Mouse (Mus musculus): ENCODE data around the gene Prtg. TPM values are rescaled to one million over a fixed set of nuclear protein-coding genes. Genes with fewer than 3 reads are reported as not detected.
A peak's percentile ranks its signal among the peaks of the same experiment; 100 is the strongest.

The Prtg gene
- polyA plus RNA-seq, 1 experiment from 2014 or later, result 5.5 TPM

DNA sequence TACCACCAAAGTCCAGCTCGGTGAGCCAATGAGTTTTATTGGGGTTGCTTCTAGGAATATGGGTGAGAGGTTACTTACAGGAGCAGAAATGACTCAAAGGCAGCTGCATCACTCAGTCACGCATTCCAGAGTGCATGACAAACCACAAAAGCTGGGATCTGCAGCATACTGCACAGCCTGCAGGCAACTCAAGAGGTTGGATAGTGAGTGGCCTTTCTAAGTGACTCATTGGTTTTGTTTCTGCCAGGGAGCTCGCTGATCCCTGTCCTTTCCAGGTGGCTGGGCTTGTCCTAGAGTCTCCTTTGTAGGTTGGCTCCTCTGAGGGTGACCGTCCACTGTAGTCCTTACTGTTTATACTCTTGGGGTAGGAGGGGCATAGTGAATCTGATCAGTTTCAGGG is 39.5 kb downstream of the Prtg start:
- WGBS, result 93% methylated on average over 4 of the region's 4 CpGs
- no peak for DNase-seq (ENCODE audit: low spot score)
- H3K27me3 ChIP-seq (ENCODE audit: low read depth, poor library complexity, severe bottlenecking), result no peaks in the 10 kb centered on the region
- H3K9me3 ChIP-seq (replicated peaks), result no peaks in the 10 kb centered on the region
- H3K4me3 ChIP-seq, result no peak overlapping the region
- H3K36me3 ChIP-seq, result peaks cover 94% of the 10 kb centered on the region
- H3K27ac ChIP-seq, result no peak overlapping the region
- H3K4me1 ChIP-seq, result no peaks in the 10 kb centered on the region

DNA sequence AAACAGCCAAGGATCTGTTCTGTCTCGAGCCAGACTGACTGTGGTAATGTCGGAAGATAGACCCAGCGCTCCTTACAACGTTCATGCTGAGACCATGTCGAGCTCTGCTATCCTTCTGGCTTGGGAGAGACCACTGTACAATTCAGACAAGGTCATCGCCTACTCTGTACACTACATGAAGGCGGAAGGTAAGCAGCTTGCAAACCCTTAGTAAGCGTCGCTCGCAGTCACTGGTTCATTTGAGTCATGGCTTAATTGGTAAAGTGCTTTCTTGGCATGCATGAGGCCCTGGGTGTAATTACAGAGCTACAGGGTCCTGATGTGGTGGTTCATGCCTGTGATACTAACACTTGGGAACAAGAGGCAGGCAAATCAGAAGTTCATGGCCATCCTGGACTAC is 44.9 kb downstream of the Prtg start:
- H3K4me3 ChIP-seq, result no peak overlapping the region
- H3K27me3 ChIP-seq (ENCODE audit: low read depth, poor library complexity, severe bottlenecking), result no peaks in the 10 kb centered on the region
- H3K4me1 ChIP-seq, result no peaks in the 10 kb centered on the region
- peaks cover 98% of the 10 kb centered on the region for H3K36me3 ChIP-seq
- no peaks in the 10 kb centered on the region for H3K9me3 ChIP-seq (replicated peaks)
- DNase-seq (ENCODE audit: low spot score), result no peak
- WGBS, result 95% methylated on average over 10 of the region's 10 CpGs
- H3K27ac ChIP-seq, result no peak overlapping the region

GRCm38 (mm10) chr9:72851979-72852378 is 45.3 kb downstream of the Prtg start:
- H3K4me1 ChIP-seq, result no peaks in the 10 kb centered on the region
- peaks cover 98% of the 10 kb centered on the region for H3K36me3 ChIP-seq
- no peak overlapping the region for H3K4me3 ChIP-seq
- WGBS, result 92% methylated on average over 5 of the region's 5 CpGs
- H3K27me3 ChIP-seq (ENCODE audit: low read depth, poor library complexity, severe bottlenecking), result no peaks in the 10 kb centered on the region
- no peak for DNase-seq (ENCODE audit: low spot score)
- no peak overlapping the region for H3K27ac ChIP-seq
- no peaks in the 10 kb centered on the region for H3K9me3 ChIP-seq (replicated peaks)

DNA sequence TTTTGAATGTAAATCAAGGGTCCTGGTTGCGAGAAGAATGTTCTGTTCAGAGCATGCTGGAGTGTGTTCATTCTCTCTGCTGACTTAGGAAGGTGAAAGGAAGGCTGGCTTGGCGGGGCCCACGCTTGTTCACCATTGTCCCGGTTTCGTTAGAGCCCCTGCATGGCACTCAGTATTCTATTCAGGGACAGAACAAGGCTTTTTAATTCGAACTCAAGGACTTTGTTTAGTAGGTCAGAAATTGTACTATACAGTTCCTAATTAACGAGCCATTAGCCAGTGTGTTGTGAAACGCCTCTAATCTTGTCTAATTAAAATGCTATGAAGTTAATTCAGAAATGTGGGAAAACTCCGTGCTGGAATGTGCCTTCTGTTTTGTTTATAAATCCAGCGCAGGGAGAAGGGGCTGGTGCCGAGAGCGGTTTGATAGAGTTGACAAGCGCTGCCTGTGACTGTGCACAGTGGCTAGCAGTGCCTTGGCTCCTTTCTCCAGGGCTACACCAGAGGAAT is 47.1 kb downstream of the Prtg start:
- DNase-seq (ENCODE audit: low spot score), result no peak
- Histone ChIP-seq H3K36me3 (peaks cover 100% of the 10 kb centered on the region), H3K27ac (no peak overlapping the region), H3K9me3 (replicated peaks) (no peaks in the 10 kb centered on the region), H3K4me1 (no peaks in the 10 kb centered on the region), H3K27me3 (ENCODE audit: low read depth, poor library complexity, severe bottlenecking) (no peaks in the 10 kb centered on the region), H3K4me3 (no peak overlapping the region)
- WGBS, result 86% methylated on average over 13 of the region's 13 CpGs

DNA sequence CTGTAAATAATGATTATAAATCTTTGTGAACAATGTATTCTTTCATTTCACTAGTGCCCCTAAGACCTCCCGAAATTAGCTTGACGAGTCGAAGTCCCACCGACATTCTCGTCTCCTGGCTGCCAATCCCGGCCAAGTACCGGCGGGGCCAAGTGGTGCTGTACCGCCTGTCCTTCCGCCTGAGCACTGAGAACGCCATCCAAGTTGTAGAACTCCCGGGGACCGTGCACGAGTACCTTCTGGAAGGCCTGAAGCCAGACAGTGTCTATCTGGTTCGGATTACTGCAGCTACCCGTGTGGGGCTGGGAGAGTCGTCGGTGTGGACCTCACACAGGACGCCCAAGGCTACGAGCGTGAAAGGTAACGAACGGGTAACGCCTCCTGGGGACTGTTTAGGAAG is 50.0 kb downstream of the Prtg start:
- Histone ChIP-seq H3K9me3 (replicated peaks) (no peaks in the 10 kb centered on the region), H3K27me3 (ENCODE audit: low read depth, poor library complexity, severe bottlenecking) (no peaks in the 10 kb centered on the region), H3K4me3 (no peak overlapping the region), H3K36me3 (peaks cover 89% of the 10 kb centered on the region), H3K27ac (no peak overlapping the region), H3K4me1 (no peaks in the 10 kb centered on the region)
- 92% methylated on average over 24 of the region's 24 CpGs for WGBS
- DNase-seq (ENCODE audit: low spot score), result no peak

DNA sequence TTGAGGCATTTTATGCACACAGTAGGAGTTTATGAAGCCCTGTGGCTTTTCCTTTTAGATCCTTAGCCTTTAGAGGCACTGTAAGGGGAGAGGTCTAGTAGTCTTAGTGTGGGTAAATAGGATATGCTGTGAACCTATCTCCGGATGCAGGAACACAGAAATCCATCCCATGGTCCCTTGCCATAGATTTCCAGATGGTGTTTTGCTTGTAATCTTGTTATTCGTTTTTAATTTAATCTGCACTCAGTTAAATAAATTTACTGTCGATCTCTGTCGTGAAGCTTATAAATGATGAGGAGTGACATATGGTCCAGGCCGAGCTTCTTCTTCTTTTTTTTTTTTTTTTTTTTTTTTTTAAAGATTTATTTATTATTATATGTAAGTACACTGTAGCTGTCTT is 54.1 kb downstream of the Prtg start:
- Histone ChIP-seq H3K27ac (no peak overlapping the region), H3K4me1 (peaks cover 25% of the 10 kb centered on the region), H3K4me3 (no peak overlapping the region), H3K36me3 (peaks cover 77% of the 10 kb centered on the region), H3K9me3 (replicated peaks) (no peaks in the 10 kb centered on the region), H3K27me3 (ENCODE audit: low read depth, poor library complexity, severe bottlenecking) (no peaks in the 10 kb centered on the region)
- 94% methylated on average over 5 of the region's 5 CpGs for WGBS
- DNase-seq (ENCODE audit: low spot score), result no peak

- peaks cover 25% of the 10 kb centered on the region for H3K4me1 ChIP-seq
- H3K36me3 ChIP-seq, result peaks cover 75% of the 10 kb centered on the region
- H3K4me3 ChIP-seq, result no peak overlapping the region
- H3K27ac ChIP-seq, result no peak overlapping the region
- no peaks in the 10 kb centered on the region for H3K9me3 ChIP-seq (replicated peaks)
- no peak for DNase-seq (ENCODE audit: low spot score)
- WGBS, result 89% methylated on average over 10 of the region's 10 CpGs
- H3K27me3 ChIP-seq (ENCODE audit: low read depth, poor library complexity, severe bottlenecking), result no peaks in the 10 kb centered on the region
Observed at GRCm38 (mm10) chr9:72861235-72861634, 54.6 kb downstream of the Prtg start.

DNA sequence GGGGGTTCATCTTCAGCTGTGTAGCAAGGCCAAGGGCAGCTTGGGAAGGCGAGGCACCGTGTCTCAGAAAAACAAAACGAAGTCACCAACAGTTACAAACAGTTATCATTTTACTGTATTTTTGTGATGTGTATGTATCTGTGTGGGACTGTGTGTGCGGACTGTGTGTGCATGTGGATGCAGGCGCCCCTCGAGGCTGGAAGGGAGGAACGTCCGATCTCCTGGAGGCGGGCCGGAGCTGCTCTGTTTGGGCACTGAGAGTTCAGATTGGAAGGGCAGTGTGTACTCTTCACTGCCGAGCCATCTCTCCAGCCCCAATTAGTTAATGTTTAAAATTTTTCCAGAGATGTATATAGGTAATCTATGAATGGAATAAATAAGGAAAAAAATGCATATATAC is 55.5 kb downstream of the Prtg start:
- H3K36me3 ChIP-seq, result peaks cover 75% of the 10 kb centered on the region
- H3K4me1 ChIP-seq, result peaks cover 25% of the 10 kb centered on the region
- 89% methylated on average over 11 of the region's 11 CpGs for WGBS
- no peak overlapping the region for H3K27ac ChIP-seq
- no peak for DNase-seq (ENCODE audit: low spot score)
- H3K4me3 ChIP-seq, result no peak overlapping the region
- no peaks in the 10 kb centered on the region for H3K9me3 ChIP-seq (replicated peaks)
- no peaks in the 10 kb centered on the region for H3K27me3 ChIP-seq (ENCODE audit: low read depth, poor library complexity, severe bottlenecking)

GRCm38 (mm10) chr9:72862955-72863354 is 56.3 kb downstream of the Prtg start:
- Histone ChIP-seq H3K4me1 (peaks cover 25% of the 10 kb centered on the region), H3K36me3 (peaks cover 71% of the 10 kb centered on the region), H3K9me3 (replicated peaks) (no peaks in the 10 kb centered on the region), H3K4me3 (no peak overlapping the region), H3K27ac (0 out of 2 replicates have a peak overlapping the region, but pooled peaks have one; percentile 42), H3K27me3 (ENCODE audit: low read depth, poor library complexity, severe bottlenecking) (no peaks in the 10 kb centered on the region)
- no peak for DNase-seq (ENCODE audit: low spot score)
- 93% methylated on average over 4 of the region's 4 CpGs for WGBS

DNA sequence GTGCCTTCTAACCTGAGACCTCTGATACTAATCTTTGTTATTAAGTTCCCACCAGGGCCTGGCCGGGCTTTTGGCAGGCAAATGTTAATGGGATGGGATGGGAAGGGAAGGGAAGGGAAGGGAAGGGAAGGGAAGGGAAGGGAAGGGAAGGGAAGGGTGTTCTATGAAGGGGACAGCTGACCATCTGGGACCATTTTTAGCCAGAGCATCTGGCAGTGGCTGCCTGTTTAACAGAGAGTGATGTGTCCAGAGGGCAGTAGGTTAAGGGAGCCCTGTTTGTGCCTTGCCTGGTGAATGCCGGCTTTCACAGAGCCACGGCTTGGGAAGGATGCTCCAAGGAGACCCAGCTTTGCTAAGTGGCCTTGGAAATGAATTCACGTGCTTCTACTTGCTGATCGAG is 57.1 kb downstream of the Prtg start:
- no peak overlapping the region for H3K4me3 ChIP-seq
- peaks cover 25% of the 10 kb centered on the region for H3K4me1 ChIP-seq
- 0 out of 2 replicates have a peak overlapping the region, but pooled peaks have one; percentile 42 for H3K27ac ChIP-seq
- 26% methylated on average over 5 of the region's 5 CpGs for WGBS
- H3K36me3 ChIP-seq, result peaks cover 65% of the 10 kb centered on the region
- no peaks in the 10 kb centered on the region for H3K27me3 ChIP-seq (ENCODE audit: low read depth, poor library complexity, severe bottlenecking)
- peak; percentile 46 for DNase-seq (ENCODE audit: low spot score)
- no peaks in the 10 kb centered on the region for H3K9me3 ChIP-seq (replicated peaks)

DNA sequence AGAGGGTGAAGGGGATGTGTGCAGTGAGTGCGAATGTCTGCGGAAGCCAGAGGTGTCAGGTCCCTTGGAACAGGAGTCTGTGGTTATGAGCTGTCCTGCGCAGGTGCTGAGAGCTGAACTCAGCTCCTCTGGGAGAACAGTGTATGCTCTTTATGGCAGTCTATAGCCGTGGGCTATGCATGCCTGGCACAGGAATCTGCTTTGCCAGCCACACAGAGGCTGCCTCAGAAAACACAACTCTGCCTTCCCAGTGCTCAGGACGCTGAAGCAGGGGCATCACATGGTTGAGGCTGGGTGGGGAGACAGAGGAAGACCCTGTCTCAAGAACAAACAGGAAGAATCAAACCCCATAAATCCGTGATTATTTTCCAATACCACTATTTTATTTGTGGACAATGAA is 60.8 kb downstream of the Prtg start:
- WGBS, result 90% methylated on average over 6 of the region's 6 CpGs
- H3K4me1 ChIP-seq, result peaks cover 43% of the 10 kb centered on the region
- peaks cover 56% of the 10 kb centered on the region for H3K36me3 ChIP-seq

GRCm38 (mm10) chr9:72868774-72869173 is 62.1 kb downstream of the Prtg start:
- no peak overlapping the region for H3K27ac ChIP-seq
- DNase-seq (ENCODE audit: low spot score), result no peak
- H3K4me3 ChIP-seq, result no peak overlapping the region
- WGBS, result 89% methylated on average over 2 of the region's 2 CpGs
- H3K27me3 ChIP-seq (ENCODE audit: low read depth, poor library complexity, severe bottlenecking), result no peaks in the 10 kb centered on the region
- H3K9me3 ChIP-seq (replicated peaks), result no peaks in the 10 kb centered on the region
- H3K36me3 ChIP-seq, result peaks cover 50% of the 10 kb centered on the region
- H3K4me1 ChIP-seq, result peaks cover 39% of the 10 kb centered on the region

More for the DNA sequence above, 60.8 kb downstream of the Prtg start:
- no peaks in the 10 kb centered on the region for H3K27me3 ChIP-seq (ENCODE audit: low read depth, poor library complexity, severe bottlenecking)
- H3K4me3 ChIP-seq, result no peak overlapping the region
- DNase-seq (ENCODE audit: low spot score), result no peak
- no peaks in the 10 kb centered on the region for H3K9me3 ChIP-seq (replicated peaks)
- H3K27ac ChIP-seq, result no peak overlapping the region

GRCm38 (mm10) chr9:72871506-72872297 is 65.0 kb downstream of the Prtg start:
- Histone ChIP-seq H3K36me3 (peaks cover 58% of the 10 kb centered on the region), H3K27me3 (ENCODE audit: low read depth, poor library complexity, severe bottlenecking) (no peaks in the 10 kb centered on the region), H3K4me3 (no peak overlapping the region), H3K4me1 (peaks cover 23% of the 10 kb centered on the region), H3K9me3 (replicated peaks) (no peaks in the 10 kb centered on the region), H3K27ac (peak overlapping the region; percentile 81)
- 11% methylated on average over 13 of the region's 13 CpGs for whole genome bisulfite sequencing
- DNase-seq (ENCODE audit: low spot score), result no peak
